Mouse (Mus musculus): ENCODE data around the gene Ccdc142.

Ccdc142 gene

GRCm38 (mm10) chr6:83084477-83084876 lies 16.9 kb upstream of the Ccdc142 start:
- DNase-seq (ENCODE audit: low read depth, low spot score): no peak

- DNase-seq (ENCODE audit: low read depth, low spot score): no peak
Observed at GRCm38 (mm10) chr6:83086121-83087035, 15.0 kb upstream of the Ccdc142 start, which contains the start of gene Lbx2. TSS of gene Lbx2 (plus strand) at chr6:83086367.

- DNase-seq (ENCODE audit: low read depth, low spot score): no peak
Observed at GRCm38 (mm10) chr6:83087205-83087925, 14.0 kb upstream of the Ccdc142 start.

- DNase-seq (ENCODE audit: low read depth, low spot score): no peak
Observed at GRCm38 (mm10) chr6:83087926-83088260, 13.5 kb upstream of the Ccdc142 start.

- no peak for DNase-seq (ENCODE audit: low read depth, low spot score)
Observed at GRCm38 (mm10) chr6:83092416-83093127, 8.8 kb upstream of the Ccdc142 start.

GRCm38 (mm10) chr6:83095968-83096367 lies 5.4 kb upstream of the Ccdc142 start:
- no peak for DNase-seq (ENCODE audit: low read depth, low spot score)

- DNase-seq (ENCODE audit: low read depth, low spot score): no peak
Observed at GRCm38 (mm10) chr6:83098411-83098810, 3.0 kb upstream of the Ccdc142 start.

- DNase-seq (ENCODE audit: low read depth, low spot score): peak; percentile 25
Observed at GRCm38 (mm10) chr6:83101688-83102556, 521 bp downstream of the Ccdc142 start.

GRCm38 (mm10) chr6:83103130-83103650 lies 1.8 kb downstream of the Ccdc142 start:
- DNase-seq (ENCODE audit: low read depth, low spot score): no peak

- no peak for DNase-seq (ENCODE audit: low read depth, low spot score)
Observed at GRCm38 (mm10) chr6:83104158-83104557, 2.8 kb downstream of the Ccdc142 start.

GRCm38 (mm10) chr6:83107566-83108400 lies 6.4 kb downstream of the Ccdc142 start:
- DNase-seq (ENCODE audit: low read depth, low spot score): peak; percentile 18

- DNase-seq (ENCODE audit: low read depth, low spot score): peak; percentile 73
Observed at GRCm38 (mm10) chr6:83108762-83109668, 7.6 kb downstream of the Ccdc142 start, which contains the start of gene Mrpl53. TSS of gene Mrpl53 (plus strand) at chr6:83109040.

- DNase-seq (ENCODE audit: low read depth, low spot score): no peak
Observed at GRCm38 (mm10) chr6:83111510-83112136, 10.2 kb downstream of the Ccdc142 start.

- peak; percentile 75 for DNase-seq (ENCODE audit: low read depth, low spot score)
Observed at GRCm38 (mm10) chr6:83115011-83115671, 13.7 kb downstream of the Ccdc142 start, which contains the start of gene Mogs. TSS of gene Mogs (plus strand) at chr6:83115496.

GRCm38 (mm10) chr6:83115682-83116372 lies 14.4 kb downstream of the Ccdc142 start:
- no peak for DNase-seq (ENCODE audit: low read depth, low spot score)

- no peak for DNase-seq (ENCODE audit: low read depth, low spot score)
Observed at GRCm38 (mm10) chr6:83116373-83117164, 15.2 kb downstream of the Ccdc142 start.

GRCm38 (mm10) chr6:83117165-83117438 lies 15.7 kb downstream of the Ccdc142 start:
- DNase-seq (ENCODE audit: low read depth, low spot score): no peak
